Mouse (Mus musculus): ENCODE data around the gene Pakap. TPM values are rescaled to one million over a fixed set of nuclear protein-coding genes. Genes with fewer than 3 reads are reported as not detected.

Gene Pakap
- polyA plus RNA-seq, 2 experiments = 0.51 TPM; not detected in 1

DNA sequence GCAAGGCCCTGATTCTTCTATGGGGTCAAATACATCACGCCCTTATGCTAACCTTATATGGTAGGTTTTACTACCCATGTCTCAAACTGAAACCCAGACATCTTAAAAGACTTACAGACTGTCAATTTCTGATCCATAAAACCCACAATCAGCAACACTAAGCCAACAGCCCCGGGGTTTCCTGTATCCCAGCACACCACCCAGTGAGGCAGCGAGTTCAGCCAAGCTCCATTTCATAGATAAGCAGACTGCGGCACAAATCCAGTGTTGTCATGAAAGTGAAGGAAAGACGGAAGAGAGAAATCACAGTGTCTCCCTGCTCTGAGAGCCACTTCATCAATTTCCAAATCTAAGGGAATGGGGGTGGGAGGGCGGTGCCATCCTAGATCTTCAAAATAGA, 50.8 kb downstream of the Pakap start:
- WGBS (ENCODE audit: insufficient replicate concordance) = 61% methylated on average over 6 of the region's 6 CpGs
- DNase-seq (ENCODE audit: low read depth in 3 of 3, low spot score in 3 of 3) (no peak), ATAC-seq (ENCODE audit: insufficient read depth) (no peak)
- Histone ChIP-seq H3K4me2 (ENCODE audit: low read depth) (no peak overlapping the region), H3K9me3 (ENCODE audit: control insufficient read depth, low read length) (no peaks in the 10 kb centered on the region), H3K4me1 (replicated peaks; ENCODE audit: control insufficient read depth in 2 of 2, insufficient read depth in 2 of 2, low read length in 1 of 2) (no peaks in the 10 kb centered on the region), H3K4me3 (ENCODE audit: insufficient read depth in 1 of 2, low read depth in 2 of 2, low read length in 2 of 2) (no peak overlapping the region), H3K36me3 (replicated peaks; ENCODE audit: control insufficient read depth, insufficient read depth, low read depth) (no peaks in the 10 kb centered on the region), H3K9ac (replicated peaks) (no peak overlapping the region), H3K27ac (no peak overlapping the region), H3K27me3 (ENCODE audit: control insufficient read depth, insufficient read depth, low read length) (no peaks in the 10 kb centered on the region)
- TF ChIP-seq CTCF (IDR thresholded peaks at IDR 0.05; ENCODE audit: low read depth) = no peak
- TF ChIP-seq EP300 (IDR thresholded peaks at IDR 0.05; ENCODE audit: low read depth) = no peak

DNA sequence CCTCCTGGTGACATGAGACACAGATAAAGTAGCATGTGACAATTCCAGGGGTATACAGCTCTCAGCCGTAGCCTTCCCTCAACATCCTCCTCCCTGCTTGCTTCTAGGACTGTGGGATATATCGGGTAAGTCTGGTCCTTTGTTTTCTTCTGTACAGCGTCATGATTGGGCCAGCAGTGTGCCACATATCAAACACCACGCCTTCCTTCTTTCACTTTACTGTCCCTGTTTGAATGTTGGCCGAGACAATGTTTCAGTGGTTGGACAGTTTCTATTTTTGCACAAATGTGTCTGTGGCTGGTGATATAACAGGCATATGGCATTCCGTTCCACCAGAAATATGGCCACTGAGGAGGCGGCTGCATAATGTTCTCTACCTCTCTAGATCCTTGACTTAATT, 54.8 kb downstream of the Pakap start:
- DNase-seq (ENCODE audit: low read depth in 3 of 3, low spot score in 3 of 3) (no peak), ATAC-seq (ENCODE audit: insufficient read depth) (no peak)
- H3K27ac ChIP-seq = no peak overlapping the region
- 50% methylated on average over 7 of the region's 7 CpGs for WGBS (ENCODE audit: insufficient replicate concordance)
- no peak overlapping the region for H3K4me2 ChIP-seq (ENCODE audit: low read depth)
- H3K27me3 ChIP-seq (ENCODE audit: control insufficient read depth, insufficient read depth, low read length) = no peaks in the 10 kb centered on the region
- no peaks in the 10 kb centered on the region for H3K4me1 ChIP-seq (replicated peaks; ENCODE audit: control insufficient read depth in 2 of 2, insufficient read depth in 2 of 2, low read length in 1 of 2)
- H3K9ac ChIP-seq (replicated peaks) = no peak overlapping the region
- H3K9me3 ChIP-seq (ENCODE audit: control insufficient read depth, low read length) = no peaks in the 10 kb centered on the region
- no peaks in the 10 kb centered on the region for H3K36me3 ChIP-seq (replicated peaks; ENCODE audit: control insufficient read depth, insufficient read depth, low read depth)
- no peak for TF ChIP-seq EP300 (IDR thresholded peaks at IDR 0.05; ENCODE audit: low read depth)
- TF ChIP-seq CTCF (IDR thresholded peaks at IDR 0.05; ENCODE audit: low read depth) = no peak
- H3K4me3 ChIP-seq (ENCODE audit: insufficient read depth in 1 of 2, low read depth in 2 of 2, low read length in 2 of 2) = no peak overlapping the region

- no peak overlapping the region for H3K27ac ChIP-seq
- no peaks in the 10 kb centered on the region for H3K36me3 ChIP-seq (replicated peaks; ENCODE audit: control insufficient read depth, insufficient read depth, low read depth)
- DNase-seq (ENCODE audit: low read depth in 3 of 3, low spot score in 3 of 3) (no peak), ATAC-seq (ENCODE audit: insufficient read depth) (no peak)
- no peaks in the 10 kb centered on the region for H3K4me1 ChIP-seq (replicated peaks; ENCODE audit: control insufficient read depth in 2 of 2, insufficient read depth in 2 of 2, low read length in 1 of 2)
- no peak overlapping the region for H3K4me3 ChIP-seq (ENCODE audit: insufficient read depth in 1 of 2, low read depth in 2 of 2, low read length in 2 of 2)
- no peaks in the 10 kb centered on the region for H3K27me3 ChIP-seq (ENCODE audit: control insufficient read depth, insufficient read depth, low read length)
- H3K4me2 ChIP-seq (ENCODE audit: low read depth) = no peak overlapping the region
- no peaks in the 10 kb centered on the region for H3K9me3 ChIP-seq (ENCODE audit: control insufficient read depth, low read length)
- TF ChIP-seq CTCF (IDR thresholded peaks at IDR 0.05; ENCODE audit: low read depth) (no peak), EP300 (IDR thresholded peaks at IDR 0.05; ENCODE audit: low read depth) (no peak)
- 72% methylated on average over 2 of the region's 2 CpGs for WGBS (ENCODE audit: insufficient replicate concordance)
- no peak overlapping the region for H3K9ac ChIP-seq (replicated peaks)
These were observed 56.8 kb downstream of the Pakap start for GRCm38 (mm10) chr4:57624819-57625218.

- TF ChIP-seq CTCF (IDR thresholded peaks at IDR 0.05; ENCODE audit: low read depth) (no peak), EP300 (IDR thresholded peaks at IDR 0.05; ENCODE audit: low read depth) (no peak)
- DNase-seq (ENCODE audit: low read depth in 3 of 3, low spot score in 3 of 3) (no peak), ATAC-seq (ENCODE audit: insufficient read depth) (no peak)
- Histone ChIP-seq H3K4me1 (replicated peaks; ENCODE audit: control insufficient read depth in 2 of 2, insufficient read depth in 2 of 2, low read length in 1 of 2) (no peaks in the 10 kb centered on the region), H3K4me2 (ENCODE audit: low read depth) (no peak overlapping the region), H3K4me3 (ENCODE audit: insufficient read depth in 1 of 2, low read depth in 2 of 2, low read length in 2 of 2) (no peak overlapping the region), H3K9ac (replicated peaks) (no peak overlapping the region), H3K9me3 (ENCODE audit: control insufficient read depth, low read length) (no peaks in the 10 kb centered on the region), H3K27me3 (ENCODE audit: control insufficient read depth, insufficient read depth, low read length) (no peaks in the 10 kb centered on the region), H3K27ac (no peak overlapping the region), H3K36me3 (replicated peaks; ENCODE audit: control insufficient read depth, insufficient read depth, low read depth) (no peaks in the 10 kb centered on the region)
- 50% methylated on average over 1 of the region's 1 CpGs for WGBS (ENCODE audit: insufficient replicate concordance)
These were observed 57.3 kb downstream of the Pakap start for GRCm38 (mm10) chr4:57625306-57625705.

GRCm38 (mm10) chr4:57625756-57626155, 57.8 kb downstream of the Pakap start:
- Histone ChIP-seq H3K36me3 (replicated peaks; ENCODE audit: control insufficient read depth, insufficient read depth, low read depth) (no peaks in the 10 kb centered on the region), H3K4me3 (ENCODE audit: insufficient read depth in 1 of 2, low read depth in 2 of 2, low read length in 2 of 2) (no peak overlapping the region), H3K27ac (no peak overlapping the region), H3K4me2 (ENCODE audit: low read depth) (no peak overlapping the region), H3K9me3 (ENCODE audit: control insufficient read depth, low read length) (no peaks in the 10 kb centered on the region), H3K4me1 (replicated peaks; ENCODE audit: control insufficient read depth in 2 of 2, insufficient read depth in 2 of 2, low read length in 1 of 2) (no peaks in the 10 kb centered on the region), H3K9ac (replicated peaks) (no peak overlapping the region), H3K27me3 (ENCODE audit: control insufficient read depth, insufficient read depth, low read length) (no peaks in the 10 kb centered on the region)
- DNase-seq (ENCODE audit: low read depth in 3 of 3, low spot score in 3 of 3) = no peak
- no peak for TF ChIP-seq EP300 (IDR thresholded peaks at IDR 0.05; ENCODE audit: low read depth)
- no peak for TF ChIP-seq CTCF (IDR thresholded peaks at IDR 0.05; ENCODE audit: low read depth)
- 41% methylated on average over 1 of the region's 1 CpGs for WGBS (ENCODE audit: insufficient replicate concordance)
- no peak for ATAC-seq (ENCODE audit: insufficient read depth)

Data from liver, embryonic 14.5 days (tissue).